Mouse (Mus musculus) inflammation-experienced regulatory T-cells, adult 6 months (primary cell): ENCODE measurements at regions not wholly inside any gene's neighbourhood (a gene's known extent, or its start where the extent isn't known, plus 50 kb on each side); places are given as distances from the start of the nearest gene placed in this dataset.

Source experiments
- ATAC-seq: one replicate; pipeline ENCODE4 v1.8.0; 2017

- ATAC-seq = no peak
These were observed 172.7 kb upstream of the Prkcq start for GRCm38 (mm10) chr2:10999217-10999618.

DNA sequence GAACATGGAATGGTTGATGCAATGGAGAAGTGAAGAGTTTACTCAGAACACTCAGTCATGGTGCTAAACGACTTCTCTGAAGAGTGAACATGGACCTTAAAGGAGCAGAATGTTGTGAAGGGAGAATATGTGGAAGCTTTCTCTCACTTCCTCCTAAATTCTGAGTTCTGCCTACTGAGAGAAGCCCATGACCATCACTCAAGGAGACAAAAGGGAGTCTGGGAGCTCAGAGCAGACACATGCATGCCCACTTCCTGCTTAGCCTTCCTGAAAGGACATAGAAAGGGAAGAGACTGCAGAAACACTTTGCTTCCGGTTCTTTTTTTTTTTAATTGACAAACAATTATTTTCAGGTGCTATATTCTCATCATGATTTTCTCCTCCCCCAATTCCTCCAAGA, 166.1 kb upstream of the Prkcq start:
- no peak for ATAC-seq

DNA sequence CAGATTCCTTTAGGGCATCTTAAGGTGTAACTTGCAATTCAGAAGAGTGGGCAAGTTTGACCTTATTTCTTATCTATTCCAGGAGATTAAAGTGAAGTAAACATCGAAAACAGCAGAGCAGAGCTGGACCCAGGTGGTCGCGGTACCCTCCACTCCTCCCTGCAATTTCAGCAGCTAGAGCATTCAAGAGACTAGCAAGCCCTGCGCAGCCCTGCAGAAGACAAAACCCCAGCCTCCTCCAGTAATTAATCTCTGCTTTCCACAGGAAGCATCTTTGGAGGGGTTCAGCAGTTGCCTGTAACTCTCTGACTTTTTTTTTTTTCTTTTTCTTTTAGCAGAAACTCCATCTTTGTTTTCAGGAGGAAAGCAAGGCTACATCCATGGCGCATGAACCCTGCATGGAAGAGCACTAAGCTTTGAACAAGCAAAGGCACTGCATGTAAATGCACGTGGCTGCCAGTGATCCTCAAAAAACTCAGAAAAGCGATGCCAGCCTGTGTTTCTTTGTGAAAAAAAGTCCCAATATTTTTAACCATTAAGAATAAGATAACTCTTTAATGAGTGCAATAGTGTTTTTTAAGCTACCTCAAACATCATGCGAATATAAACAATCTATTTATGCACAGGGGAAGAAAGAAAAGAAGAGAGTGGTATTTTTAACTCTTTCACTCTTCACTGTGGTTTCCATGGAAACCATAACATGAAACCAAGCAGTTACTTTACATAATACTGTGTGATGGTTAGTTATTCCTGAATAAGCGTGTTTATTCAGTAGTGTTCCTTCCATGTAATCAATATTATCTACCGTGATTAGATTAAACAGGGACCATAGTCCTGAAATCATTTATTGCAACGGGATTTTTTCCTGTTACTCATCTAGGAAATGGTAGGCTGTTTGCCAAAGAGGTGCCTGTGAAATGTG, 160.6 kb upstream of the Prkcq start:
- ATAC-seq = no peak

DNA sequence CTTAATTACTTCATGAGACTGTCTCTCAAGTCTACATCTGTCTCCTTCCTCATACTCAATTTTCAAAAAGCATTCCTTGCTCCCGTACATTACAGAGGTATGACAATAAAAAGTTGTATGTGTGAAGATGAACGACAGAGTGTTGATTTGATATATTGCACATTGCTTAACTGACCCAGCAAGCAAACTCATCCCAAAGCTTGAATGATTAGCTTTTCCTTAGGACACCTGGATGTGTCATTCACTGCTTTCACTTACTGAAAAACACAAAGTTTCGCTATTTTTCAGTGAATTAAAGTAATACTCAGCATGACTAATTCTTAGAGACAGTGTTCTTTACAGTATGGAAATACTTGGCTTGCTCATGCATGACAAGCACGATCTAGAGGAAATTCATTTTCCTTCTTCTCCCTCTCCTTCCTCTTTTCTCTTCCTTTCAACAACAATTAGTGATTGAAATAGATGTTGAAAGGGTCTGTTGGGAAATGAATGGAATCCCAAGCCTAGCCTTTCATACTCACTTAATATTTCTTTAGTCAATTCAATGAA, 159.5 kb upstream of the Prkcq start:
- no peak for ATAC-seq

DNA sequence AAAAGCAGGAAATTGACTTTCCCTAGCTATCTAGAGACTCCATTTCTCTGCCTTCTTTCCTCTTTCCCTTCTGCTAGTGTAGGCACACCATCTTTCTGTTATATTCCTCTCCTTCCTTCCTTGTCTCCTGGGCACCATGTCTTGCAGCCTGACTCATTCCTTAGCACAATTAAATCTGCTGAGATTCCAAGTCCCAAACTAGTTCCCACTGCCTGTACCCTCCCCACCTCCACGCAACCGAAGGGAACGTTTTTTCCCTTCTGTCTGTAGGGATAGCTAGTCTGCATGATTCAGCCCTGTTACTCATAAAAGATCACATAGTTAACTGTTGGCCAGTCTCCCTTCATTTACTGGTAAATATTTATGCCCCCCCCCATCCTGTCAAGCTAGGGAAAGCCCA, 158.8 kb upstream of the Prkcq start:
- no peak for ATAC-seq

DNA sequence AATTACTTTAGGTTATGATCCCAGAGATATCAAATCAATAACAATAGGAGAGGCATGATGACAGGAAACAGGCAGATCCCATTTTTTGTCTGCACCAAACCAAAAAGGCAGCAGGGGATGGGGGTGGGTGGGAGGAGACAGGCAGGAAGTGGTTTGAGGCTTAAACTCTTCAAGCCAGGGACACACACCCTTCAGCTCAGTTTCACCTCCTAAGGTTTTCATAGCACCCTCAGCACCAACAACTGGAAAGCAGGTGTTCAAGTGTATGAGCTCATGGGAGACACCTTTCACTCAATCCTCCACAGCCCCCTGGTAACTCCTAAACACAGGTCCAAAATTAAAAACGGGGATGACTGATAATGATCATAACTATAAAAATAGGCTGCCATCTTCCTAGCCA, 155.5 kb upstream of the Prkcq start:
- peak; percentile 84 for ATAC-seq

- ATAC-seq = no peak
These were observed 139.0 kb upstream of the Prkcq start for GRCm38 (mm10) chr2:11032891-11033290.

DNA sequence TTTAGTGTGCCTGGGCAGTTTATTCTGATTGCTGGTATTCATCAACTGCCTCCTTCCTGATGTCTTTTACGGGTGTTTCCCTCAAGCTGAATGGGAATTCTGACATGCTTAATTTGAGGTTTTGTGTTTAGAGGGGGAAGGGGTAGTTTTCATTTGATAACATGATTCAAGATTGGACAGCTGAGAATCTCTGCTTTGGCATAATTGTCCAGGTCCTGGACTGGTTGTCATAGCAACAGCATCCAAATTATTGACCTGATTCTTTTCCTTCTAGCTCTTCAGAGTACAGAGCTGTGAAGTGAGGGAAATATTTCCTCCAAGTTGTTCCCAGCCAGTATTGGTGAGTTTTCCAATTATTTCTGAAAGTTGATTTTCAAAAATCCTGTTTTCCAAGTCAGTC, 137.7 kb upstream of the Prkcq start:
- ATAC-seq = no peak

- ATAC-seq = no peak
These were observed 134.6 kb upstream of the Prkcq start for GRCm38 (mm10) chr2:11037343-11037742.

- ATAC-seq = no peak
These were observed 133.5 kb upstream of the Prkcq start for GRCm38 (mm10) chr2:11038440-11038839.

DNA sequence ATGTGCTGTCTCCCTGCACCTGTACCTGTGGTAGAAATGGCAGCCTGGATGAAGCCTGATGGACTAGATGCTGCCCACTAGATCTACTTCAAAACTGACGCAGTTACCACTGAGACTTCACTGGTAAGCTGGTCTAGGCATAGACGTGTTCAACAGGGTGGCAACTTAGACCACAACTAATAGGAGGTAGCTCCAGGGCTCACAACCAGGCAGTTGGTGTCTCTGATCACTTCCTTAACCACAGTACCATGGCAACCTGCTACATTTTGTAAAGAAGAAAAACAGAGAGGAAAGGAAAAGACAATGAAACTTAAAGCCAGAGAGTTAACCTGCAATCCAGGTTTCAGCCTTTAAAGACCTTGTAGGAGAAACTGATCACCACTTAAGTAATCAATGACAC, 131.9 kb upstream of the Prkcq start:
- peak; percentile 17 for ATAC-seq

DNA sequence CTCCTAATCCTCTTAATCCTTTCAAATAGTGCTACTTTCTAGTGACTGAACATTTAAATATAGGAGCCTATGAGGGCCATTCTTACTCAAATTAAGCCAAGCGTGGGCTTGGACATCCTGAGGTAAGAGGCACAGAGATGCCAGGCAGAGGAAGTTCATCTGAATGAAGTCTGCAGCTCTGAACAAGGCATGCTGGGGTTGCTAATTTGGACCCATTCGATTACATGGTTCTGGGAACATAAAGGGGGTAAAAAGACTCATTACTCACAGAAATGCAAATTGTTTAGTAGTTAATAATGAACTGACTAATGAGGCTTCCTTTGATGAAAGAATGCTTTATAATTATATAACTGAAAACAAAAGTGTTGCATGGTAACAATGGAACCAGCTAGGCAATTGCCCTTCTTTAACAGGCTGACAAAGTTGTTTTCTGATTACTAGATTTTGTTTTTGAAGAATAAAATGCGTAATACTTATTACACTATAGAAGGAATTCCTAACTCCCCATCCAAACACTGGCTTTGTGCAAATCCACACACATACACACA, 127.1 kb upstream of the Prkcq start:
- no peak for ATAC-seq

DNA sequence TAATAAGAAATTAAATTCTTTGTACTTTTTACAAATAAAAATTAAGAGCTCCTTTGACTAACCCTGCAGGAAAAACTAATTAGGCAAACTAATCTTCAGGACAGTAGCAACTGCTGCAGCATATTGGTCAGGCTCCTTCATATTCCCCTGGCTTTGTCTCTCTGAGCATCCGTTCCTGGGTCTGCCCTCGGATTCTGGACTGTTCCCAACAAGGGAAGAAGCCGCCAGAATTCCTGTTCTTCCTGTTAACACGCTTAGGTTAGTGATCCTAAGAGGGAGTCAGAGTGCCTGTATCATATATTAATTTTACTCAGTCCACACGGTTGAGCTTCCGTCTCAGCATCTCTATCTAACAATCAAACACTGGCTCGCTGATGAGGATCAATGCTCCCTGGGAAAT, 120.3 kb upstream of the Prkcq start:
- no peak for ATAC-seq

DNA sequence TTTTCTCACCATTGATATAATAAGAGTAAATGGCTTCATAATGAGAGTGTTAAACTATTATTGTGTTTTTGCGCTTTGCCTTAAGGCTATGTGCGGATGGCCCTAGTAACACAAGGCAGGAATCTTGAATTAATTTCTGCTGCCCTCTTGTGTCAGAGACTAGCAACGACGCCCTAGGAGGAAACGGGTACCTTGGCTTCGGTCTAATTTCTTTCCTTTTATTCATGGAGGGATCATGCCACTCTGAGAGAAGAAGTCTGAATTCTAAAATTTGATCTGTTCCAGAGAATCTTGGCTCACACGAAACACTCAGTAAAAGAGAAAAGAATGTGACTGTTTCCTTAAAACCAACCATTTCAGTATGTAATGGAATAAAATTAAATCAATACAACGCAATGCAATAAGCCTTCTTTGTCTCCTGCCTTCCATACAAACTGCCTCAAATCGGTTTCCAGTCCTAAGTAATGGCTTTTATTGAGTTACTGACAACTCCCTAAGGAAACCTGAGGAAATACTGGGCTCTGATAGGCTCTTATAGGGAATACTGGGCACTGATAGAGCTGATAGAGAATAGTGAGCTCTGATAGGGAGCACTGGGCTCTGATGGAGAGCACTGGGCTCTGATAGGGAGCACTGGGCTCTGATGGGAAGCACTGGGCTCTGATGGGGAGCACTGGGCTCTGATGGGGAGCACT, 112.0 kb upstream of the Prkcq start:
- peak; percentile 70 for ATAC-seq

DNA sequence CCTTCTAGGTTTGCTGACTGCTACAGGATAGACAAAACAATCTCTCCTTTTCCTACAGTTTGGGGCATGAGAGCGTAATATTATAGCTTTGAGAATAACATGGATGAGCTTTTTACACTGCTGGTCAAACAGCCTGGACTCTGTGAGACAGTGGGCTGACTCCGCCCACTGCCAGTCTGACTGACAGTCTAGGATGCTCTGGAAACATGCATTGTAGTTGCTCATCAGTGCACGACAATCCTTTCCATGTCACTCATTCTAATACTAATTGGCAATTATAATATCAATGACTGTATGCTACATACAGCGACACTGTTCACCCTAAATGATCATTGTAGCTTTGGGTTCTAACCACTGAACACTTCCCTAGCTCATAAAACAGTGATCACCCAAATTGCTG, 104.5 kb upstream of the Prkcq start:
- ATAC-seq = no peak

DNA sequence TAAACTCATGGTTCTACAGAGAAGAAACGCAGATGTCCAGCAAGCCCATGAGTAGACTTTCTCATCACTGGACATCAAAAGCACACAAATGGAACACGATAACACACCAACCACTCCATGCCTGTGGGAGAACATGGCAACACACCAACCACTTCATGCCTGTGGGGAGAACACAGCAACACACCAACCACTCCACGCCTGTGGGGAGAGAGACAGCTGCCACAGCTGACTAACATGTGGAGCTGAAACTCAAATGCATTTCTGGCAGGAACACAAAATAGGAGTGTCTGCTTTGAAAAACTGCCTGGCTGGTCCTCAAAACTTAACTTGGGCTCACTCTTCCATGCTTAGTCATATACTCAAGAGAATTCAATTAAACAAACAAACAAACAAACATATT, 88.4 kb upstream of the Prkcq start:
- ATAC-seq = no peak

- peak; percentile 46 for ATAC-seq
These were observed 84.9 kb upstream of the Prkcq start for GRCm38 (mm10) chr2:11086996-11087395.

GRCm38 (mm10) chr2:11099834-11100622, 71.9 kb upstream of the Prkcq start:
- ATAC-seq = peak; percentile 94

GRCm38 (mm10) chr2:11113191-11113590, 58.7 kb upstream of the Prkcq start:
- peak; percentile 95 for ATAC-seq

GRCm38 (mm10) chr2:11118625-11119024, 53.3 kb upstream of the Prkcq start:
- ATAC-seq = peak; percentile 98

DNA sequence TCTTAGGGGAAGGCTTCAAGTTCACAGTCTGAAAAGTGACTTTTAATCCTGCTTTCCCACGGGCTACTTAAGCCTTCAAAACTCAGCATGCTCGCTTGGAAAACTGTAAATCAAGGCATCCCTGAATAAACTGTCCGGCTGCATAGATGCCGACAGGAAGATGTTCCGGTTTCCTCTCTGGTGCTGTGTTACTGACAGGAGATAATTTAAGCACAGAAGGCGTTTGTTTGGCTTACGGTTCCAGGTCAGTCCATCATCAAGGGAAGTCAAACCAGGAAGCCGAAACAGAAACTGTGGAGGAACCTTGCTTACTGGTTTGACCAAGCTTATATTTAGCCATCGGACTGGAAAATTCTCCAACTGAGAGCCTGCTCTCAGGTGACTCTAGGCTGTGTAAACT, 52.6 kb upstream of the Prkcq start:
- no peak for ATAC-seq
